Mouse (Mus musculus): ENCODE measurements around the gene Srp14.

DNA sequence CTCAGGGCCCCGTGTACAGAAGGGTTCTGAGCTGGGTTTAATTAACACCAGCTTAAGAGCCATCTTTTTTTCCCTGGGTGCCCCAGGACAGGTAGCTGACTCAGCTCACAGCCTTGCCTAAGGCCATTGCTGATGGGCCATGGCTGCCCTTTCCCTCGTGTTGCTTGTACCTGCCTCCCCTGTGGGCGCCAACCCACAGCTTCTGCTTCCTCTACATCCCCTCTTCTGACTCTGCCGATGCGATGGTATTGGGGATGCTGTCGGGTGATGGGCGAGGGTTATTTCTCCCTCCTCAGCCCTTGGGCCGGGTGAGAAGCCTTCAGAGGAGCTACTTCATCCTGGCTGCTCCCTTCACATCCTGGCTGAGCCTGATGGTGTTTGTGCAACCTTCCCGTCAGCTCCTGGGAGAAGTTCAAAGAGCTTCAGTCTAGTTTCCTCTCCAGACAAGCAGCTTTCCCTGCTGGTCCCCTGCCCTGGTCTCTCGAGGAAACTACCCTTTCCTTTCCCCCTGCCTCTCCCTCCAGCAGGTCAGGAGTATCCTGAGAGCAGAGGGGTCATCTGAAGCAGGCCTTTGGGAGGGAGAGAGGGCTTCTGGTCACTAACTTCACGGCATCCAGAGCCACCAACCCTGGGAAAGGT lies 32.4 kb upstream of the Srp14 start:
- no peak for TF ChIP-seq CTCF (IDR thresholded peaks at IDR 0.05; ENCODE audit: control insufficient read depth, insufficient read depth, insufficient read length)
- TF ChIP-seq CEBPB (IDR thresholded peaks at IDR 0.05; ENCODE audit: low read depth) = no peak
- no peak for TF ChIP-seq MAX (IDR thresholded peaks at IDR 0.05)
